Mouse (Mus musculus): ENCODE measurements at regions not wholly inside any gene's neighbourhood (a gene's known extent, or its start where the extent isn't known, plus 50 kb on each side); places are given as distances from the start of the nearest gene placed in this dataset.

DNA sequence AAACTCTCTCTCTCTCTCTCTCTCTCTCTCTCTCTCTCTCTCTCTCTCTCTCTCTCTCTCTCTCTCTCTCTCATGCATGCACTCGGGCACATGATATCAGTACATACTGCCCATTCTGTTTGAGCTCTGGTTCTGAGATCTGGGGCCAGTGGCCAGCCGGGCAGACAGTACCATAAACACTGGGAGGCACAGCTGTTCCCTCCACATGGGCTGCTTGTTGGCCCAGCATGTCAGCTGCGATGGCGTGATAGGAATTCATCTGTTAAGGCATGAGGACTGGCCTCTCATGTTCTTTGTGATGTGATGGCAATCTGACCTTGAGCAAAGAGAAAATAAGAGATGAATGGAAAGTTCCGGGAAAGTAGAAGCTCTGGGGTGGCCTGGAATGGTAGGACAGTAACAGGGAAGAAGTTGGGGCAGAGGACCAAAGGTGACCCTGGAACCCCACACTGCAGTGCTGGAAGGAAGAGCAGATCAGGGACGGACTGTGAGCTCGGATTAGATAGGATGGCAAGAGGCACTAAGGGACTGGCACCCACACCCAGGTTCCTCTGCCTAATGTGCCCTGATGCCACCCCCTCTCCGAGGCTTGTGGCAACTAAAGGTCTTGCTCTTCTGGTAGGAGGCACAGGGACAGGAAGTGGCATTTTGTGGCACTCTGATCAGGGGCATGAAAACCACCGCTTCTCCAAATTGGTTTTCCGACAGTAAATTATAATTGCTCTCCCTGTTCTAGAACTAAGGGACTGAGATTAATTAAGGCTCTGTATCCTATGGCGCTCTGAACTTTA, 186.4 kb upstream of the Zmiz1 start:
- H3K4me1 ChIP-seq (replicated peaks): peaks cover 24% of the 10 kb centered on the region
- ATAC-seq (ENCODE audit: low read depth): no peak
- no peak overlapping the region for H3K4me2 ChIP-seq
- H3K27me3 ChIP-seq: peaks cover 4% of the 10 kb centered on the region
- H3K27ac ChIP-seq (replicated peaks): no peak overlapping the region
- H3K9ac ChIP-seq: no peak overlapping the region
- WGBS: 77% methylated on average over 11 of the region's 11 CpGs
- no peaks in the 10 kb centered on the region for H3K9me3 ChIP-seq
- H3K36me3 ChIP-seq: no peaks in the 10 kb centered on the region
- no peak overlapping the region for H3K4me3 ChIP-seq

DNA sequence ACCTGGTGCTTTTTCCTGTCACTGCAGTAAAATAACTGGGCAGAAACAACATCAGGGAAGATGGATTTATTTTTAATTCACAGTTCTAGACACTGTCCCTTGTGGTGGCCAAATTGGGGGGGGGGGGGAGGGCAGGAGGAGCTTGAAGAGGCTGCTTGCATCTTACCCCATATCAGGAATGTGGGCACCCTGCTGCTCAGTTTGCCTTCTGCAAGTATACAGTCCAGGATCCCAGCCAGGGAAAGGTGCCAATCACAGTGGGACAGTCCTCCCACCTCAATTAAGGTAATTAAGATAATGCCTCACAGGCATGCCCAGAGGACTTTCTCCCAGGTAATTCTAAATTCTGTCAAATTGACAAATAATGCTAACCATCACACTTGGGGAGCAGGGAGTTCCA, 179.2 kb upstream of the Zmiz1 start:
- peaks cover 30% of the 10 kb centered on the region for H3K4me1 ChIP-seq (replicated peaks)
- H3K9me3 ChIP-seq: no peaks in the 10 kb centered on the region
- H3K27me3 ChIP-seq: no peaks in the 10 kb centered on the region; the same call in none of the 2 replicates
- no peak for ATAC-seq (ENCODE audit: low read depth)
- no peak overlapping the region for H3K9ac ChIP-seq
- no peak overlapping the region for H3K4me2 ChIP-seq
- no peak overlapping the region for H3K27ac ChIP-seq (replicated peaks)
- no peak overlapping the region for H3K4me3 ChIP-seq
- no peaks in the 10 kb centered on the region for H3K36me3 ChIP-seq

DNA sequence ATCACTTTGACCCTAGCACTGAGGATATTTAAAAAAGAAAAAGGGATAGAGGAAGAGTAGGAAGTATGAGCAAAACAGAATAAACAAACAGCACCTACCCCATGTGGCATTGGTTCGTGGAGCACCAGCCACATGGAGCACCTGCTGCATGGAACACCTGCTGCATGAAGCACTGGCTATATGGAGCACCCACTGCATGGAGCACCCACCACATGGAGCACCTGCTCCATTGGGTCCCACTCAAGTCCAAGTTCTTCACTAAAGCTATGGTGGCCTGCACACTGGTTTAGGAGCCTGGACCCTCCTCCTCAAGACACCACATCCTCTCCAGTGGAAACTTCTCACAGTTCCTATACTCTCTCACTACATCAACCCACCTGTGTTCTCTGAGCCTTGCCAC, 166.4 kb upstream of the Zmiz1 start:
- Histone ChIP-seq H3K27me3 (no peaks in the 10 kb centered on the region), H3K4me2 (no peak overlapping the region), H3K4me1 (replicated peaks) (peaks cover 17% of the 10 kb centered on the region), H3K9ac (no peak overlapping the region), H3K4me3 (no peak overlapping the region), H3K36me3 (no peaks in the 10 kb centered on the region), H3K27ac (replicated peaks) (no peak overlapping the region), H3K9me3 (no peaks in the 10 kb centered on the region)
- WGBS: 68% methylated on average over 1 of the region's 1 CpGs
- no peak for ATAC-seq (ENCODE audit: low read depth)

DNA sequence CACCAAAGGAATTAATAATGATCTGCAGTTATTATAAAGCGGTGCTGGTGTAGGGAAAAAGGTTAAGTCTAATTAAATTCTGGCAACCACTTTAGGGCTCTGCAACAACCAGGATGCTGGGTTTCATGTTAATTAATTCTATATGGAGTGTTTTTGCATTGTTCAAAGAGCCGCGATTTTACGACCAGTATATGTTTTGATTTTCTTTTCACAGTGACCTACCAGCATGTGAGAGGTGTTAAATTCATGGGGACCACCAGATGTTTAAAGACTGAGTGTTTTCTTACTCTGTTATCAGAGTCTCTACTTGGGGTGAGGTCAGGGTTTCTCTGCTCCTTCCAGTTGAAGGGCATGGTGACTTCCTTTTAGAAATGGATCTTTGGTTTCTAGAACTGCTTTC, 164.8 kb upstream of the Zmiz1 start:
- no peak overlapping the region for H3K4me2 ChIP-seq
- H3K4me1 ChIP-seq (replicated peaks): peaks cover 17% of the 10 kb centered on the region
- H3K9ac ChIP-seq: no peak overlapping the region
- ATAC-seq (ENCODE audit: low read depth): no peak
- WGBS: 64% methylated on average over 4 of the region's 4 CpGs
- no peaks in the 10 kb centered on the region for H3K9me3 ChIP-seq
- no peak overlapping the region for H3K4me3 ChIP-seq
- H3K27ac ChIP-seq (replicated peaks): no peak overlapping the region
- no peaks in the 10 kb centered on the region for H3K36me3 ChIP-seq
- peaks cover 2% of the 10 kb centered on the region; the same call in 1 of the 2 replicates for H3K27me3 ChIP-seq

DNA sequence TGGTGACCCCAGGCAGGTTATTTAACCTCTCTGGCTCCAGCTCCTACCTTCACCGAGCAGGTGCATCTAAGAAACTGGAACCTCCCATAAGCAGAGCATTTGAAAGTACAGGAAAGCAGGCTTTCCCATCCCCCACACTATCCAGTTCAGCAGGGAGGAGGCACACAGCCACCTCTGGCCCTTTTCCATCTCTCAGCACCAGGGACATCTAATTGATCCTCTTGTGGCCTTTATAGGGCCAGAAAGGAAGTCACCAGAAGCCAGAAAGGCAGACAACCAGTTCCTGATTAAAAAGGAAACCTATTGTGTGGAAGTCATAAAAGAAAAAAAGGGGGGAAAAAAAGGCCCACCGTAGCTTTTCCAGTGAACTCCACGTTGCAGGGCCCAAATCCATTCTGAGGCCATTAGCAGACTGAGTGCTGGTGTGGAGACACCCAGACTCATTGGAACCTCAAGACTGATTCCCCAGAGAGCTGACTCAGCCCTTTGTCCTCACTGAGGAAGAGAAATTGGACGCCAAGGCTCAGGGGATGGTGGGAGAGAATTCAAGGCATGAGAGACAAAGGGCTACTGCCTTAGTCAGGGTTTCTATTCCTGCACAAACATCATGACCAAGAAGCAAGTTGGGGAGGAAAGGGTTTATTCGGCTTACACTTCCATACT, 163.2 kb upstream of the Zmiz1 start:
- Histone ChIP-seq H3K36me3 (no peaks in the 10 kb centered on the region), H3K9me3 (no peaks in the 10 kb centered on the region), H3K9ac (no peak overlapping the region), H3K4me1 (replicated peaks) (peaks cover 17% of the 10 kb centered on the region), H3K4me2 (no peak overlapping the region), H3K27me3 (peaks cover 3% of the 10 kb centered on the region; the same call in 1 of the 2 replicates), H3K27ac (replicated peaks) (0 out of 2 replicates have a peak overlapping the region, but pooled peaks have one; percentile 9), H3K4me3 (no peak overlapping the region)
- WGBS: 44% methylated on average over 5 of the region's 5 CpGs
- ATAC-seq (ENCODE audit: low read depth): no peak

DNA sequence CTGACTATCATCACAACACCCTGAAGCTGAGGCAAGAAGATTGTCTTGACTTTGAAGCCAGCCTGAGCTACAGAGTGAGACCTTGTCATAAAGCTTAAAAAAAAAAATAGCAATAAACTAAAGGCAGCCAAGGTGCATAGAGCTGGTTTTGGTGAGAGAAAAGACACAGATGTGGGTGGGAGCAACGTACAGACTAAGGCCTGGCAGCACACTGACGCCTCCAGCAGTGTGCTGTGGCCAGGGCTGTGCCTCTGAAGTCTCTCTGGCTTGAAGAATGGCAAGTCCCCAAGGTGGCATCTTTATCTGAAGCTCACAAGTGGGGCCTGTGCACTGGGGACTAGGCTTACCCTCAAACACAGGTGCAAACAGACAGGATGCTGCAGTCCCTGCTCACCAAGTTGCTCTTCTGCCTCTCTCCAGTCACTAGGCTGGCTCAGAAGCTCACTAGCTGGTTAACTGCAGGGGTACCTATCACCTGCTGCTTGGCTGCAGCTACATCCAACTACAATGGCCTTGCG, 159.3 kb upstream of the Zmiz1 start:
- no peak for ATAC-seq (ENCODE audit: low read depth)
- no peaks in the 10 kb centered on the region for H3K36me3 ChIP-seq
- H3K9ac ChIP-seq: no peak overlapping the region
- H3K4me2 ChIP-seq: no peak overlapping the region
- 83% methylated on average over 3 of the region's 3 CpGs for whole genome bisulfite sequencing
- peaks cover 3% of the 10 kb centered on the region; the same call in 1 of the 2 replicates for H3K27me3 ChIP-seq
- no peaks in the 10 kb centered on the region for H3K9me3 ChIP-seq
- H3K4me3 ChIP-seq: no peak overlapping the region
- H3K4me1 ChIP-seq (replicated peaks): peaks cover 31% of the 10 kb centered on the region
- H3K27ac ChIP-seq (replicated peaks): no peak overlapping the region

DNA sequence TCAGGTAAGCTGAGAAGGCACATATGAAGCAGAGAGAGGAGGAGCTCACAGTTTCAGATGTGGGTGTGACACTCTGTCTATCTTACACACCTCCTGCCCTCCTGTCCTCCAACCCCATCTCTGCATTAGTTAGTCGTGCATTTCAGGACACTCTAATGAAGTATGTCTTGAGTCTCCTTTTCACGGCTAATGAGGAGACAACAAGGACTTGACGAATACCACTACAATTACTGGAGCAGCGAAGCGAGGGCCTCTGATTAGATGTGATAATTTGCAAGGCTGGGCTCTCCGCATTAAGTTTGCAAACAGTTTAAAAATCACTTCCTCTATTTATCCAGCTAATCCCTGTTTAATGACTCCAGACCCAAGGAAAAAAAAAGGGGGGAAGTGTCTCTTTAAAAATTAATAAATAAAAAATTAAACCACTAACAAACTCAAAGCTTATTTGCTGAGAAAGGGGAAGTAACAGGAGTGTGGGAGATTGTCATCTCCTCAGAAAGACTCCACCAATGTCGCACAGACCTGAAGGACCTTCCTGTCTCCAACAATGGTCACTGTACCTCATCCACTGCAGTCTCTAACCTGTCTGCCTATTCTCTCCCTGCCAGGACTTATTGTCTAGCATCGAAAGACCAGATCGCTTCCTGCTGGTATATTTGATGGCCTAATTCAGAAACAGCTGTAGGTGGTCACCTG, 157.5 kb upstream of the Zmiz1 start:
- Histone ChIP-seq H3K27me3 (peaks cover 3% of the 10 kb centered on the region; the same call in 1 of the 2 replicates), H3K27ac (replicated peaks) (no peak overlapping the region), H3K9me3 (no peaks in the 10 kb centered on the region), H3K4me2 (no peak overlapping the region), H3K4me1 (replicated peaks) (peaks cover 33% of the 10 kb centered on the region), H3K36me3 (no peaks in the 10 kb centered on the region), H3K9ac (no peak overlapping the region), H3K4me3 (no peak overlapping the region)
- no peak for ATAC-seq (ENCODE audit: low read depth)
- WGBS: 47% methylated on average over 9 of the region's 9 CpGs

DNA sequence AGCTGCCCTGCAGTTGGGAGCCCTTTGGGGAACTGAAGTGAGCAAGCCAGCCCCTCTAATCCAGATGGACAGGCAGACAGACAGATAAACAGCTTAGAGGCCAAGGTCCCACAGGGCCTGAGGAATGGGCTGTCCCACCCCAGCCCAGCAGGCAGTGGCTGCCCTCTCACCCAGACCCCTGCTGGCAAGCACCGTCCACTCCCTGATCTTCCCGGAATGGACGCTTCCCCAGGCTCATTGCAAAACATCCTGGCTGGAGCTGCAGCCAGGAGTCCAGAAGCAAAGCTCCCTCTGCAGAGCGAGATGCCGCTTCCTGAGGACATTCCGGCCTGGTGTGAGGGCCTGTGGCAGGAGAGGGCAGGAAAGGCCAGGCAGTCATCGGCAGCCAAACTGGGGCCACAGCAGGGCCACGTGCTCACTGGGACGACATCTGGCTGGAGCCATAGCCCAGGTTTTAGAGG, 154.6 kb upstream of the Zmiz1 start:
- no peaks in the 10 kb centered on the region for H3K9me3 ChIP-seq
- 14% methylated on average over 9 of the region's 9 CpGs for WGBS
- peak overlapping the region; percentile 38 for H3K9ac ChIP-seq
- peaks cover 37% of the 10 kb centered on the region for H3K4me1 ChIP-seq (replicated peaks)
- H3K36me3 ChIP-seq: no peaks in the 10 kb centered on the region
- ATAC-seq (ENCODE audit: low read depth): no peak
- no peak overlapping the region for H3K4me3 ChIP-seq
- H3K4me2 ChIP-seq: no peak overlapping the region
- no peaks in the 10 kb centered on the region for H3K27me3 ChIP-seq
- H3K27ac ChIP-seq (replicated peaks): peak overlapping the region; percentile 46

DNA sequence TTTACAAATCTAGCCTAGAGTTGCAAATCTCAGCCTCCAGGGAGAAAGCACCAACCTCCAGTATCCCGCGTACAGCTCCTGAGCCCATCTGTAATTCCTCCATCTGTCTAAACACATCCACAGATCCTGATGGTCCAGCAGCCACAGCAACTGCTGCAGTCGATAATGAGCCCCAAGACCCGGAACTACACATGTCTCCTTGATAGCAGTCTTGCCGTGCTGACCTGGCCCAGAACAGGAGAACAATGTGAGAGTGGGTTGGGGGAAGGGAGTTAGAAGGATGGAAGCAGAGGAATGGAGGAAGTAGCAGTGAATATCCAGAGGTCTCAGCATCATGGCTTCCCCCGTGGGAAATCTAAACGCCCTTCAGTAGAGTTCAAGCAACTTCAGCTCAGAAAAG, 152.8 kb upstream of the Zmiz1 start:
- H3K4me1 ChIP-seq (replicated peaks): peaks cover 45% of the 10 kb centered on the region
- no peak overlapping the region for H3K9ac ChIP-seq
- no peaks in the 10 kb centered on the region for H3K9me3 ChIP-seq
- no peaks in the 10 kb centered on the region for H3K27me3 ChIP-seq
- no peak overlapping the region for H3K4me2 ChIP-seq
- no peak overlapping the region for H3K4me3 ChIP-seq
- no peaks in the 10 kb centered on the region for H3K36me3 ChIP-seq
- ATAC-seq (ENCODE audit: low read depth): no peak
- no peak overlapping the region for H3K27ac ChIP-seq (replicated peaks)
- WGBS: 65% methylated on average over 7 of the region's 7 CpGs

DNA sequence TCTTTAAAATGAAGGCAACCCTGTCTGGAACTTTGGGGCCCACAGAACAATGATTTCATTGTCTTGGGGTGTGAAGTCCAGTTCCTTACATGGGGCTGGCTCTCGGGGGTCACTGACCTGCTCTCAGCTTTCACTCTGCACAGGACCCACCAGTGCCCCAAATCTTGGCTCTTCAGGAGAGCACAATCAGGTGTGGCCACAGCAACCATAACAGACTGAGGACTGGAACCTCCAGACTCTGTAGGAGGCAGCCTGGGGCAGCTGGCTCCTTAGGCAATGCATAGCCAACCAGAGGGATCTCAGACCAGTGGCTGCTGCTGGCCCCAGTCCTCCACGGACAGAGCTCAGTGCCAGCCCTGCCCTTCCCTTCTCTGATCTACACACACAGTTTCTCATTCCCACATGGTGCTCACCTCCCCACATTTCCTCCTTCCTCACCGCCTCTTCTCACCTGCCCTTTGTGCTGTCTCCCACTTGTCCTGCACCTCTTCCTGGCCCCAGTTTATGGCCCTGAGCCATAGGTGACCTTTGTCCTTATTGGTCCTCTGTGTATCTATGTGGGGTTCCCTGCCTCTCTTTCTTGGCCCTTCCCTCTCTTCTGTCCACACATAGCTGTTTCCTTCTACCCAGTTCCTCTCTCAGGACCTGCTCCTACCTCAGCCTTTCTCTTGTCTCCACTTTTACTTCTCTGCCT, 151.9 kb upstream of the Zmiz1 start:
- H3K9me3 ChIP-seq: no peaks in the 10 kb centered on the region
- H3K4me1 ChIP-seq (replicated peaks): peaks cover 45% of the 10 kb centered on the region
- H3K27me3 ChIP-seq: no peaks in the 10 kb centered on the region
- no peaks in the 10 kb centered on the region for H3K36me3 ChIP-seq
- 71% methylated on average over 3 of the region's 3 CpGs for WGBS
- H3K27ac ChIP-seq (replicated peaks): no peak overlapping the region
- no peak overlapping the region for H3K4me2 ChIP-seq
- no peak for ATAC-seq (ENCODE audit: low read depth)
- no peak overlapping the region for H3K4me3 ChIP-seq
- H3K9ac ChIP-seq: no peak overlapping the region

DNA sequence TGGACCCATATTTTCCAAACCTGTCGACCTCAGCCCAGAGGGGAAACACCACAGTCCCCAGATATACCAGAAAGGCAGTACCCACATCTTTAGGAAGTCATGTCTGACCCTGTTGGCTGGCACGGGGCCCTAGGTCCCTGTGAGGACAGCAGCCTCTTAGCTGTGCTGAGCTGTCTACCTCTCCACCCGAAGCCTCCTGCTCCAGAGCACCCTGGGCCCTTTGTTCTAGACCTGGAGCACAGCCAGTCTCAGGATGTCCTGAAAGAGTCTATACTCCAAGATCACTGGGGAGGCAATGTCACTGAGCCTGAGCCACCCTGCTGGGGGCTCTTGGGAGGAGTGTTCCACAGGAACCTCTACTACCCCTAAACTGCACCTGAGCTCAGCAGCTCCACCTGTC, 150.9 kb upstream of the Zmiz1 start:
- Histone ChIP-seq H3K4me2 (no peak overlapping the region), H3K4me1 (replicated peaks) (peaks cover 50% of the 10 kb centered on the region), H3K4me3 (no peak overlapping the region), H3K9me3 (no peaks in the 10 kb centered on the region), H3K27ac (replicated peaks) (no peak overlapping the region), H3K36me3 (no peaks in the 10 kb centered on the region), H3K9ac (no peak overlapping the region), H3K27me3 (no peaks in the 10 kb centered on the region)
- ATAC-seq (ENCODE audit: low read depth): no peak
- 68% methylated on average over 3 of the region's 3 CpGs for WGBS

All from neural tube, embryonic 13.5 days (tissue).